Mouse (Mus musculus): Measurements from ENCODE around the gene Prlr.

Prlr gene

DNA sequence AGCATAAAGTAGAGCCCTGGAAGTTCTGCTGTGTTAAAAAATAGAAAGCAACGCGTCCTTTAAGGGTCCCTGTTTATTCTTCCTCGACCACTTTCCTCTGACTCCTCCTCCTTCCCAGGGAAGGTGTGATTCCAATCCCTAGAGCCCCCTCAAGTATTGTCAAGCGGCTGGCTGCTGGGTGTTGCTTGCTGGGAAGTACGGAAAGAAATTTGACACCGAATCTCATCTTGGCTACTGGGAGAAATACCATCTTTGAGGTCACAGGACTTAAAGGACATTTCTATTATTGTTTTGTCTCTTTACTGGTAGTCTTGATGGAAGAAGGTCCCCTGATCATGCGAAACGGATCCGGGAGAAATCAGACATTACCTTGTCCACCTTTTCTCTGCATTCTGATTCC is at the start of gene Prlr:
TSS of gene Prlr (plus strand) at position 156 of the 400 bp plus-strand sequence.
- DNase-seq (ENCODE audit: low read depth, low spot score) = no peak

DNA sequence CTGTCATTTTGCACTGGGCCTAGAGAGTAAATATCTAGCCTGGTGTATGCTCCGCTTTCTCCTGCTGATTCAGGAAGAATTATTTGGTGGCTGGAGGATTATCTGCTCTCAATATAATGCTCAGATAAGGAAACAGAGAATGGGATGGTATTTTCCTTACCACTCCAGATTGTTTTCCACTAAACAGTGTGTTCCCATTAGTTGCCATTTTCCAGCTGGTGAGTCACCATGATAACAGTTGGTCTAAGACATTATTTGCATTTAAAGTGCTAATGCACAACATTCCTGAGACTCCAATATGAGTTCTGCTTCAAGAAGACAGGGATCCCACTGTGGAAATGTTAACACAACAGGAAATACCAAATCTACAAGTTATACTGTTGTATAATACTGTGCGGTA is 43.3 kb upstream of the Prlr start:
- DNase-seq (ENCODE audit: low read depth, low spot score) = no peak

DNA sequence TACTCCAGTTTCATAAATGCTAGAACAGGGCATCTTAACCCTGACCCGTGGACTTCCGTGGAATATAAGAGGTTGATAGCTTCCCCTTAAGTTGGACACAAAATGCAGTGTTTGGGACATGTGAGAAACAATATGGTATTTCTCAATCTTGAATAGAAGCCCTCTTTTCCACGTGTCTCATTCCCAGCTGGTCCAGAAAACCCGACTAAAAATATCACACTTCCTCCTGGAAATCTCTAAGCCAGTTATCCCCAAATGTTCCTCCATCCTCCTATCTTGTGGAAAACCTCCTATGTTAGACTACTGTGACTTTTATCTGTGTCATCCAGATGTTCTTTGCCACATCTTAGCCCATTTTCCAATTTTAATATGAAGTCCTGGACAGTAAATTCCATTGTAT is 42.1 kb upstream of the Prlr start:
- DNase-seq (ENCODE audit: low read depth, low spot score) = no peak

DNA sequence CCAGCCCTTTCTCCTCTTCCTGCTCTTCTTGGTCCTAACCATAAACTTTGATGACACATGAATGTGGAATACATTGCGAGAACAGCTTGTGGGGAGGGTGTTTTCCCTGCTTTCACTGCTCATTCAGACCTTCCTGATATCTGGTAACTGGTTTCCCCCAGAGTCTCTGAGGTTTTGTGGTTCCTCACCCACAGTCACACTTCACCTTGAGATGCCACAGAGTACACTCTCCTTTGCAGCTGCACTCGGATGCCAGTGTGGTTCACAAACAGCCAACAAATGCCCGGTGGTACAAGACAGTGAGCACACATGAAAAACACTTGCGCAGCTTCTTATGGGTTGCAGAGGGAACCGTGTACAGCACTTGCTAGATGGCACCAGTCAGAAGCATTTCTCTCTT is 32.5 kb upstream of the Prlr start:
- no peak for DNase-seq (ENCODE audit: low read depth, low spot score)

DNA sequence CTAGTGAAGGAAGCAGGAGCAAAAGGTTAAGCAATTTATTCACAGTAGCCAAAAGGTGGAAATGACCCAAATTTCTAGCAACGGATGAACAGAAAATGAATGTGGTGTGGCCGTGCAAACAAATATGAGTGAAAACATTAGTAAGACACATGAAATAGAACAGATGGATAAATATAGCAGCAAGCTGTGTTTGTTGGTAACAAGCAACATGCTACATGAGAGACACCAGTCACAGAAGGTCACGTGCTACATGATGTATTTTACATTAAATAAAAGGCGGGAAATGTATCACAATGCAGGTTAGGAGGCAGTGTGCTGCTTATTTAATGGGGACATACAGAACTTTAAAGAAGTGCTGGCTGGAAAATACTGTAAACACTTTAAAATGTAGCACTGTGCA is 28.8 kb upstream of the Prlr start:
- DNase-seq (ENCODE audit: low read depth, low spot score) = no peak

DNA sequence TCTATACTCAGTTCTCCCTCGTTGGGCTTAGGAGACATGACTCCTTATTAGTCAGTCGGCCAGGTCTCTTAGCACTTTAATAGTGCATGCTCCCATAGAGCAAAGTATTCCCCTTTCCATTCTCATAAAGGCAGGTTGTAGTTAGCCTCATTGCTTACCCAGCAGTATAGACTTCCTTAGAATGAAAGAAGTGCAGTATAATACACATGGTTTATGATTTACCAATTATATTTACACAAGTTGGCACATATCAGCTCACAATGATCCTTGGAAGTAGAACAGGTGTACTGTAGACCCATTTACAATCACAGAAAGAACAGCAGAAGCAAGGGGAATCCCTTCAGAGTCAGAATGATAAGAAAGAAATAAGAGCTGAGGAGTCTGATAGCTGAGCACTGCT is 16.4 kb upstream of the Prlr start:
- no peak for DNase-seq (ENCODE audit: low read depth, low spot score)

DNA sequence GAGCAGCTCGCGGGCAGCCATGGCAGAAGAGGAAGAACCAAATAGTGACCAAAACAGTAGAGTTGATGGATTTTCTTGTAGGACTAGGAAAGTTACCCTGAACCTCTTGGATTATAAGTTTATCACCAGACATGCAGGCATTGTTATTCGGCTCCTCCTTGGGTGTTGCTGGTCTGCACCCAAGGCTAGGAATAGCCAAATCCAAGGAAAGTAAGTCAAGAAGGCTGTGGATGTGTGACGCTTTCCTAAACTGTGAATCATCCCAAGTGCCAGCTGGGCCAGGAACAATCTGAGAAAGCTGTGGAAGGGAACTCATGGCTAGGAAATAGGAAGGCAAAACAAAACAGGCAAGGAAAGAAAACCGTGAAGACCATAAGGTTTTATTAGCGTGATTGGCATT is 2.0 kb upstream of the Prlr start:
- no peak for DNase-seq (ENCODE audit: low read depth, low spot score)

DNA sequence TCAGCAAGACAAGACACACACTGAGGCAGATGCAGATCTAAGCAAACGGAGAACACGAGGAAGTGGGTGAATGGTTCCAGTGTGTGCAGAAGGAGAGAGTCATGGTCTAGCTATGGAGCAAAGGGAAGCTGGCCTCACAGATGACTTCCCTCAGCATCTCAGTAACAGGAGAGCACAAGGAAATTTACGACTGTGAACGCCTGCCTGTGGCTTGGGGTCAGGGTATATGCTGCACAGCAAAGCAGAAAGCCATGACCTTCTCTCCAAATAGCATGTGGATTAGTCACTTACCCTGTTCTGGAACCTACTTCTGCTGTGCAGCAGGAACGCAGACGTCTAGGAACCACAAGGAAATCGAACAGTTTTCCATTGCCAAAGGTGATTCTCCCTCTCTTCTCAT is 1.4 kb upstream of the Prlr start:
- DNase-seq (ENCODE audit: low read depth, low spot score) = no peak

DNA sequence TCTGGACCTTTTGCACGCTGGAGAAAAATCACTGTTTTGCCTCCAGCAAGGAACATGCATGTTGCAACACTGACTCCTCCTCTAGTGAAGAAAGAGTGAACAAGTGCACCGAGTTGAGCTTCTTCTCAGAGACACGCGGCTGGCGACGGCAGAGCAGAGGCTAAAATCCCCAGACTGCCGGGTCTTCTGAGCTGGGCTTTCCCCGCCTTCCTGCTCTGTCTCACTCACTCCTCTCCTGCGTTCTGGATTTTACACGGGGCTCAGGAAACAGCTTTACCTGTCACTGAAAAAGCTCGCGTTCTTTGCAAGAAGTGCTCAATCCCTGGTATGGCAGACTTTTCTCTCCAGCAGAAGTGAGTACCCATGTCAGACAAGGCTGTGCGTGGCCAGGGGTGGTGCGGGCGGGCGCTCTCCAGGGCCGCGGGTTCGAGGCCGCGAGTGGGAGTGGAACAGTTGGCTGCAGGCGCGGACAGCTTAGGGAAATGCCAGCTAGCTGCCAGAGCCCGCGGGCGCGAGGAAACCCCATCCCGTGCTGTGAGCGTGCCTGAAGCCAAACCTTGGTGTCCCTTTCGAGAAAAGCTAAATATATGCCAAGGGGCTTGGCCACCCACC is 587 bp downstream of the Prlr start:
- DNase-seq (ENCODE audit: low read depth, low spot score) = no peak

DNA sequence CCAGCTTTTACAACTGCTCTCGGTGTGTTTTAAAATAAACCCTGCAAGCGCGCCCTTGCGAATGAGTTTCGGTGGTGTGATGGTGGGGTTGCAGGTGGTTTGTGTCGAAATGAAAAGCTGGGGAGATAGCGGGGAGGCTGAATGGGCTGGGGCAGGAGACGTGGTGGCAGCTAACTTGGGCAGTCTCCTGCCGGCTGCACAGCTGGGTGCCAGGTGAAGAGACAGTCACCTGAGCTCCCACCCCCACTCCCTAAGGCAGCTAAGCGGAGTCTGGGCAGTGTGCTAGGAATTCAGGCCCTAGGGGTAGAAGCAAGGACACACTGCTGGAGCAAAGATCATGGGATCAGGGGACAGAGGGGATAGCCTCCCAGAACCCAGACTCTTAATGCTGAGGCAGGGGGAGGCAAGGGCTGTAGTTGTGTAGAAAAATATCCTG is 1.1 kb downstream of the Prlr start:
- DNase-seq (ENCODE audit: low read depth, low spot score) = no peak

DNA sequence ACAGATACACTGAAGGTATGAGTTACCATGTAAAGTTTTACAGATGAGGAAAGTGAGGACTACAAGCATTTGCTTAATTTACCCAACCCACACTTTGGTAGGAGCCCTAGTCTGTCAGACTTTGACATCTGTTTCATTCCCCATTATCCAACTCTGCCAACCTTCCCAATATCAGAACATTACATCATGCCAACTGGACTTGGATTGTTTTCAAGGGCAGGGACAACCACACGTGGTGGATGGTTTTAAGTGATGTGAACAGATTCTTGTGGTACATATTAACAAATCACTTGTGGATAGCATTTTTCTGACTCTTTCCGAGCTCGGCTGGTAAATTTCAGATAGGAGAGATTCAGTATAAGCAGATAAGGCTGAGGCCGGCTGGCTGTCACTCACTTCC is 3.7 kb downstream of the Prlr start:
- no peak for DNase-seq (ENCODE audit: low read depth, low spot score)

DNA sequence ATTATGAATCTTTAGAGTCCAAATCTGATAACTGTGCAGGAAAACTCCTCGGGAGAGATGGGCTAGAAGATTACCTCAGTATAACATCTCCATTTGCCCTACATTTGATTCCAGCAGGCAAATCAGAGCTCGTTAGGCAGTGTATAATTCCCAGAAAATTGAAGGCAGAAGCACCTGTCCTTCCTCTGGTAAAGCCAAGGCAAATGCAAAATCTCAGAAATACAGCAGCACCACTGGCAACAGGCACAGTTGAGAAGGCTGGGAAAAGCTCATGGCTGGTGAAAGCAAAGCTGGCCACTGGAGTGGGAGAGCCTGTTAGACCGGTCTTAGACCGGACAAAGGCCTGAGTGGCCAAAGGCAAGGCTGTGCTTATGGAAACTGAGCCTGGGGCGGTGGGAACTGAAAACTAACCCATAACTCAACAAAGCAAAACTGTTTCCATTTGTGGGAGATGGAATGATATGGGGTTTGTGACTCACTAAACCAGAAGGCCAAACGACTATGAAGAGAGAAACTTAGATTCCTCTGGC is 15.1 kb downstream of the Prlr start:
- DNase-seq (ENCODE audit: low read depth, low spot score) = no peak

DNA sequence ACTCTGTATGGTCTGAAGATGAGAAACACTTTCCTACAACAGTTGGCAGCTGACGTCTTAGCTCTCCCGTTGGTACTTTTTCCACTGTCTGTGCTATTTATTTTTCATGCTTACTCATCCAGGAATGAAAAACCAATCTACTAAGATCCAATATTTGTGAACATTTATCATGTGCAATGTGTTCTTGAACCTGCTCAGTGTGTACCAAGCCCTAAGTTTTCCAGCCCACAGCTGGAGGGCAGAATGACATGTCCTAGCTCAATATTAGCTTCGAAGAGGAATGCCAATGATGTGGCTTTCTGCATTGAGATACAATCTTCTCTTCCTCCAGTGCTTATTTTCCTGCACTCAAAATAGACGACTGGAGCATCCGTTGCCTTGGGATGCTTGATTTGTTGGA is 24.0 kb downstream of the Prlr start:
- no peak for DNase-seq (ENCODE audit: low read depth, low spot score)

DNA sequence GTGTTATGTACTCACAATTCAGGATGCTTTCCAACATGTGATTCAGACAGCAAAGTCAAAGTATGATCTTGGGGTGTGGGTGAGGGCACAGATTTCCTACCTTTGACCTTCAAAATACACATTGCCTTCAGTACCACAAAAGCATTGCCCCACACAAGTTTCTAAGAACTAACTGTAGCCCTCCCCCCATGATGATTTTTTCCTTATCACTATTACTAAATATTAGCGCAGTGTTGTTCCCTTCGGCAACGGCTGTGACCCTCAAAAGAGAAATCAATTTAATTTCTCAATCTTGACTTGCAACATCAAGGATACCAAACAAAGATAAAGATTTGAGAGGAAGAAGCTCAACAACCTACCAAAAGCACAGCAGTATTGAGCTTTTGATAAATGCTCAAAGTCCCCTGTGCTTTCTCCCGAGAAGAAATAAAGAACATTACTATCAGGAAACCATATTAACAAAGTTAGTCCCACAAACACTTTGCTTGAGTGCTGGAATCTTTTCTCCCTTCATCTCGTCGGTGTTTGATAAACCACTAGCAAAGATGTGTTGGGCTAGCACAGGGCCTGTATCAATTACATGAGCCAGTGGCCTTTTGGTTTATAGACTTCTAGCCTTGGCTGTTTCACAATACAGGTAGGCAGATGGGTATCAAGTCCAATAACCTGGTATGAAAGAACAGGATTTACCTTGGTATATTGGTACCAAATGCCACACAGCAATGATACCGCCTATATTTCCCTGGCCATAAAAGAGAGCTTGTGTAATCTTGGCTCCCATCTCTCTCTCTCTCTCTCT is 25.7 kb downstream of the Prlr start:
- DNase-seq (ENCODE audit: low read depth, low spot score) = no peak

DNA sequence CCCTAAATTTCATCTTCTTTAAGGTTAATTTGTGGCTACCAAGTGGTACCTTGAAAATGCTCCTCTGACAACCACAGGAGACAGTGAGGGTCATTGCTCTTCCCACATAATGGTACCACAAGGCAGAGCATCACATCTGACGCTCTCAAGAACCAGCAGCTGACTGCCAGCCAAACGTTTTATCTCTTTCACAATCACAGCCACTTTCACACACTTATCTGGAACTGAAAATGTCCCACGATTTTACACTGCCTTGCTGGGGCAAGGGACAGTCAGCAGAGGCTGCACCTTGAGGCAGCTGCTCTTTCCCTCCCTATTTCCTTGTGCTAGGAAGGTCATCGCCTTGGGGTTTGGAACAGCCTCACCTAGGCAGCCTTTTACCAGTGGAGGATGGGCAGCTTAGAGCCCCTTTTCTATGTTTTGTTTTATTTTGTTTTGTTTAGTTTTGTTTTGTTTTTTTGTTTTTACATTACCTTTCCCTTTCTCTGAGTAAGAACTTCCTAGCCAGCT is 33.3 kb downstream of the Prlr start:
- DNase-seq (ENCODE audit: low read depth, low spot score) = no peak

DNA sequence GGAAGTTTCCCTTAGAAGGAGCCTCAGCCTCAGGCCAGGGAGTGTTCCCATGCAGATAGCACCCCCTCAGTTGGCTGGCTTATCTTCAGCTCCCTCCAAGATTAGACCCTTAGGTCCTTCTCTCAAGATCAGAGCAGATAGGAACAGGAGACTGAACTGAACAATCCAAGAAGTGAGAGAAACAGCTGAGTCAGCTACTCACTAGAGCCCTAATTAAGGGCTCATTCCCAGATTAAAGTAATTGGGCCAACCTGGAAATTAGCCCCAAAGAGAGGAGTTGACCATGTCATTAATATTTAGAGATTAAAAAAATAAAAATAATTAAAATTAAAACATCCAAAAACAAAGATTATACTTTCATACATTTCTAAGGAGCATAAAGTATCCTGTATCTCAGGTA is 35.0 kb downstream of the Prlr start:
- DNase-seq (ENCODE audit: low read depth, low spot score) = no peak

DNA sequence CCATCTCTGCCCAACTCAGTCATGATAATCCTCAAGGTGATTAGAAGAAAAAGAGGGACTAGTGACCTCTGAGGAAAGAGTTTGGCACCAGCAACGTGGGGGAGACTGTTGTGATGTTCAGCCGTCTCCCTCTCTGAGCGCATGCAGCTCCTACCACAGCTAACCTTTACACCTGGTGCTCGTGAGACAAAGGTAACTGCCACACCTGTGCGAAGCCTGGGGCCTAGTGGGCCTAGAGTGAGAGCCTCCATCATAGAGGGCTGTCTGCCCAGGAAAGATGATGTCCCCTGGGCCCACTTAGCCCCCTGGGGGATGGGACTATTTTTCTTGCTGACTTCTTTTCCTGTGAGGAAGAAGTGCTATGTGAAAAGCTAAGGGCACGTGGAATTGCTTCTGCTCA is 36.2 kb downstream of the Prlr start:
- DNase-seq (ENCODE audit: low read depth, low spot score) = no peak

DNA sequence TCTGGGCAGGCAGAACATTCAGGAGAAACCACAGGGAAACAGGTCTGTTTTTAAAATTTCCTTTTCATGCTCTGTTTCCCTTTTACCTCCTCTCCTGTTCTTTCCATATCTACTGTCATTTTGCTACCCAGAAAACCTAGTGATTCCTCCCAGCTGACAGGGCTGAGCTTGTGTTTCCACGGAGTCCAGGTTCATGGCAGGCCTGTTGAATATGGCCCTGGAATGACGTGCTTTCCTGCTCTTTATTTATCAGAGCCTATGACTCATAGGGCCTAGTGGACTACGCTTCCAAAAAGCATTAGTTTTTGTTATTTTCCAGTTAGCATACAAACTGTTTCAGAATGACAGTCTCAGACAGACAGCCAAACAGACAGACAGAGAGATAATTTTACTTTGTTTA is 36.7 kb downstream of the Prlr start:
- no peak for DNase-seq (ENCODE audit: low read depth, low spot score)

DNA sequence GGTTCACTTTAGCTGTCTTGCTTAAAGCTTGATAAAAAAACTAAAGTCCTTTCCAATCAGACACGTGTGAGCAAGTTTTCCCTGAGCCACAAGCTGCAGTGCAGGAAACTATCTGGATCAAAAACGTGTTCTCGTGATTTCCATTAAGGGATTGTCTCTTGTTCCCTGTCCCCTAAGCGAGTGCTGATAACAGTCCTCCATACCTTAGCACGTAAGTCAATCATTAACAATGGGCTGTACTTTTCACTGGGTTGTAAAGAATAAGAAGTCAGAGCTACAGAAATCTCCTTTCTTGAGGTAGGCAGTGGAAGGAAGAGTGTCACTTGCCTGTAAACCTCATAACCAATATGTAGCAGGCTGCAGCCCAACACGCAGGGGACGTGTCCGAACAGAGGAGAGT is 38.7 kb downstream of the Prlr start:
- no peak for DNase-seq (ENCODE audit: low read depth, low spot score)

DNA sequence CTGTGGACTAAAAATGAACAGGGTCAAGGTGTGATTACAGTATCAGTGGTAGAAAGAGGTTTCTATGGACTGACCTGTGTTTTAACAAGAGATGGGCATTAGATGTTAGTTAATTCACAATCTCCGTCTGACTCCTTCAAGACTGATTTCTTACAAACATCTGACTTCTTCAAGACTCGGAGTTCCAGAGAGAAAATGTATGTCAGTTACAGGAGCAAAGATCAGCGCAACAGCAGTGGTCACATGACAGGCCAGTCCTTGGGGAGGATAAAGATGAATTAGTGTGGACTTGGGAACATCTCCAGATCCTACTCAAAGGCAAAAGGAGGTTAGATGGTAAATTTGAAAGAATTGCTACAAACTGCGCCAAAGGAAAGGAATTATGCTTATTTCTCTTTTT is 39.2 kb downstream of the Prlr start:
- no peak for DNase-seq (ENCODE audit: low read depth, low spot score)

DNA sequence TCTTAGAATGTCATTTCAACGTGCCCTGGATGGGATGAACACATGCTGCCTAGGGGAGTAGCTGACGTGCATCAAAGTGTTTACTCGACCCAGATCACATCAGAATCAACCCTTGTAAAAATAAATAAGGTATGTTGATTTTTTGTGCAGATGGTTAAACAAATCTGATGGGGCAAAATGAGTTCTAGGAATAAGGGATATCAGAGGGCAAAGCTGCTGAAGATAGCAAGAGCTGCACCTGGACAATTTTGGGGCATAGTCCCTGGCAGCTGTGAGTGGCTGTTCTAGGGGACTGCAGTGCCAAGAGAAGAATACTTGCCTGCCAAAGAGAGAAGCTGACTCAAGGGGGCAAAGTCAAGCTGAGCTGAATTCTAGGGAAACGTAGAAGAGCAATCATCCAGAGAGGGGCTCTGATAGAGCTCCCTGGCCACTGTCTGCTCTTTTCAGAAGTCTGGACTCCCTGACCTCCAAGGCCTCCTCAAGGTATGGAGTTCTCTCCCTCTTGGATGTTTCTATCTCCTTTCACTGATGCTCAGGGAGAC is 46.6 kb downstream of the Prlr start:
- no peak for DNase-seq (ENCODE audit: low read depth, low spot score)

DNA sequence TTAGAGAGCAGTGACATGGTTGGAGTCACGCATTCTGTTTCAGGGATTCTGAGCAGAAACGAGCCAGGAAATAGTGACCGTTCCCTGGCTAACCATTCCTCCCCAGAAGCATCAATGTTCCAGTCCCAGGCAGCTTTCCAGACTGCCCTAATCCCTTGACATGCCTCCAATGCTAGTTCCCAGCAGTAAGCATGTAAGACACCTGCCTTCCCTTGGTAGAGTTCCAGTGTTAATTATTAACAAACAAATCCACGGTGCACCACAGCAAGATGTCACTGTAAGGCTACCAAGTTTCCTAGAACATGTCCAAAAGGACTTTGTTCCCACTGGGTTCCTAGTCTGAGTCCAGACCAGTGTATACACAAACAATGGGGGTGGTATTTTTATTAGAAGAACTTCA is 48.7 kb downstream of the Prlr start:
- DNase-seq (ENCODE audit: low read depth, low spot score) = no peak

DNA sequence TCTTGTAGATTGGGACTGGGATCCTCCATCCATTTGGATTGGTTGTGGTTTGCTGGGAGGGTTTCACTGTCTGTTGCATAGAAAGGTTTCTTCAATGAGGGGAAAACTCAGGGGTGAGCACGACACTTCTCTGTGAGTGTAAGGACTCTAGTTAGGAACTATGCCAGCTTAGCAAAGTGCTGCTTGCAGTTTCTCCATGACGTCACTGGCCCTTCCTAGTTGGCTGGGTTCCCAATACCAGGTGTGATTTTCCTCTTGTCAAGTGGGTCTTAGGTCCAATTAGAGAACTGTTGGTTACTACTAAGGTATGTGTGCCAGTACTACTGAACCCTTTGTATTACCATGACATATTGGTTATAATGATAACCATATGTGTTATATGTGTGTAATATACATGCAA is 51.6 kb downstream of the Prlr start:
- no peak for DNase-seq (ENCODE audit: low read depth, low spot score)

Measured in retina, adult 2 months (tissue).